Mouse (Mus musculus): ENCODE measurements around the gene Alg5.
"Not testable (repeated sequence)": the region's sequence is repeated elsewhere in the genome, so short reads cannot be mapped to it uniquely, and the experiment has no call there.

Alg5 gene

DNA sequence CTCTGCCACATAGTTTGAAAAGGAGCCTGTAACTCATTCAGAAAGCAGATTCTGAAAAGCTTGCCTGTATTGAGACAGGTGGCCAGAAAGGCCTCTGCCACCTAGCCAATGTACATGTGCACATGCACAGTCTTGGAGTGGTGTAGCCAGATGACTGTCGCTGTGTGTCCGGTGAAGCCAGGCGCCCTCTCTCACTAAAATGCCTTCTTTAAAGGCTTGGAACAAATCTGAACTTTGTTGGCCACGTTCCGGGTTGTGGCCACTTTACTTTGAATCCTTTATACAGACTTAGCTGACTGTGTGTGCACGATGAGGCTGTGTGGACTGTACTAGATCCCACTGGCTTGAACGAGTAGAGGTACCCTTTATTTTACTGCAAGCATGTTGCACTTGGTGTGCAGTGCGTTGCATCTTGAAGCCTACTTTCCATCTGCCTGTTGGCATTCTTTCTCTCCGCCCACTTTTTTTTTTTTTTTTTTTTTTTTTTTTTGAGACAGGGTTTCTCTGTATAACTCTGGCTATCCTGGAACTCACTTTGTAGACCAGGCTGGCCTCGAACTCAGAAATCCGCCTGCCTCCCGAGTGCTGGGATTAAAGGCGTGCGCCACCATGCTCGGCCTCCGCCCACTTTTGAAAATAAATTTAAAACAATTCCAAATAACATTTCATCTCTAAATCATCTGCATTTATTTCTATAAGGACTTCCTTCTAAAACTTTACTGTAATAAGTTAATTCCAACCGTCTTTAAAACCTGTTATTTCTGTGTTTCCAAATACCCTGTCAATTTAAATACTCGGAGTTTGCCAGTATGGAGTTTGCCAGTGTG lies 975 bp downstream of the Alg5 start:
- peak in 1 of 2 experiments; percentile 76 for DNase-seq (ENCODE audit: inconsistent age in 2 of 2, low spot score in 1 of 2)

DNA sequence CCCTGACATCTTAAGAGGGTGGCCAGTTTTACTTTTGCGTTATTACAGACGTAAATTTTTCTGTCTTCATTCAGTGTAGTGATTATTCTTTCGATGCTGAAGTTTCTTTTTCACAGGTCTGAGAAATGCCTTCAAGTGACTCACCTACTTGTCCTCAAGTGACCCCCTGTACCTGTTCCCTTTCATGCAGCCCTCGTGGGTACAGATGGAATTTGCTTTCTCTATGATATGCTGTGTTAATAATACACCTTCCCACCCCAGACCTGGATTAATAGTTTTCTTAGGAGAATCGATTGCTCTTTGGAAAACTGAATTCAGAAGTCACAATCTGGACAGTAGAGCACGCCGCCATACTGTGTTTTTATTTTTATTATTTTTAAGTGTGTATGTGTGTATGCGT lies 2.0 kb downstream of the Alg5 start:
- DNase-seq (ENCODE audit: inconsistent age in 2 of 2, low spot score in 1 of 2): no peak

DNA sequence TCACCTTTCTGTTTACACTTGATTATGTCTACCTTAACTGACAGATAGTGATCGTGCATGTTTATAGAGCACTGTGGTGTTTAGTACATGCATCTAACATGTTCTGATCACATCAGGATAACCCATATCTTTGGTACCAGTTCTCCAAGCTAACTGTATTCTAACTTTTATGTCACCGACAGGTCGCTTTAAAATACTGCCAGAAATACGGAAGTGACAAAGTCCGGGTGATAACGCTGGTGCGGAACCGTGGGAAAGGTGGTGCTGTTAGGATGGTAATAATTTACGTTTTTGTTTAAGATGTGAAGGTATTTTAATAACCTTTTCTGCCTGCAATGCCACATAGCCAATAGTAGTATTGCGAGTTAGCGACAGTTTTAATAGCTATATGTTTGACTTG lies 6.6 kb downstream of the Alg5 start:
- no peak for DNase-seq (ENCODE audit: inconsistent age in 2 of 2, low spot score in 1 of 2)

DNA sequence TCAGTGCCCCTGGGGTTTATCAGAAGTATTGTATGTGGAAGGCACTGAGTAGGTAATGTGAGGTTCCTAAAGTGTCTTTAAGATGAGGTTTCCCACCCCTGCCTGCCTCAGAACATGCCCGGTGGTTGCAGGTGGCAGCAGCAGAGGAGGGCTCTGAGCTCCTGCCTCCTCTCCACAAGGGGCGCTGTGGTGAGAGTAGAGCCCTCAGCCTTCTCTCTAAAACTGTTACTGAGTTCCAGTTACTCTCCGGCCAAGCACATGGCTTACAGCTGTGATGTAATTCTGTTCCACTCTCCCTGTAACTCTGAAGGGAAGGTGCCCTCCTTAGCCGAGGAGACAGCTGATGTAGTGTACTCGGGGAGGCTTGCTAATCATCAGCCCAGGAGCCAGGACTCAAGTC lies 10.5 kb downstream of the Alg5 start:
- DNase-seq (ENCODE audit: inconsistent age in 2 of 2, low spot score in 1 of 2): peak in 1 of 2 experiments; percentile 63

DNA sequence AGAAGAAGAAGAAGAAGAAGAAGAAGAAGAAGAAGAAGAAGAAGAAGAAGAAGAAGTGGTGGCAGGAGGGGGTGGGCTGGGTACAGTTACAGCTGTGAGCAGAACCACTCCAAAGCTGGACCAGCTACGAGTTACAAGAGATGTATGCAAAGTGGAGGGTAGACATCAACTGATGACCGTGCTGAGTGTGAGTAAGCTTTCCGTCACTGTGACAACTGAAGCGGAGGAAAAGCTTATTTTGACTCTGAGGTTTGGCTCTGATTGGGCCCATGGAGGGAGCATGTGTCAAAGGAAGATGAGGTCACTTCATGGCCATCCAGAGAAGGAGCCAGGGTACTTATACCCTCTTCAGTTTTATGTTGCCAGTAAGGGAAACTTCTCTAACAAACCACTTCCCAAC lies 18.1 kb downstream of the Alg5 start:
- peak in 1 of 2 experiments; percentile 22 for DNase-seq (ENCODE audit: inconsistent age in 2 of 2, low spot score in 1 of 2)

DNA sequence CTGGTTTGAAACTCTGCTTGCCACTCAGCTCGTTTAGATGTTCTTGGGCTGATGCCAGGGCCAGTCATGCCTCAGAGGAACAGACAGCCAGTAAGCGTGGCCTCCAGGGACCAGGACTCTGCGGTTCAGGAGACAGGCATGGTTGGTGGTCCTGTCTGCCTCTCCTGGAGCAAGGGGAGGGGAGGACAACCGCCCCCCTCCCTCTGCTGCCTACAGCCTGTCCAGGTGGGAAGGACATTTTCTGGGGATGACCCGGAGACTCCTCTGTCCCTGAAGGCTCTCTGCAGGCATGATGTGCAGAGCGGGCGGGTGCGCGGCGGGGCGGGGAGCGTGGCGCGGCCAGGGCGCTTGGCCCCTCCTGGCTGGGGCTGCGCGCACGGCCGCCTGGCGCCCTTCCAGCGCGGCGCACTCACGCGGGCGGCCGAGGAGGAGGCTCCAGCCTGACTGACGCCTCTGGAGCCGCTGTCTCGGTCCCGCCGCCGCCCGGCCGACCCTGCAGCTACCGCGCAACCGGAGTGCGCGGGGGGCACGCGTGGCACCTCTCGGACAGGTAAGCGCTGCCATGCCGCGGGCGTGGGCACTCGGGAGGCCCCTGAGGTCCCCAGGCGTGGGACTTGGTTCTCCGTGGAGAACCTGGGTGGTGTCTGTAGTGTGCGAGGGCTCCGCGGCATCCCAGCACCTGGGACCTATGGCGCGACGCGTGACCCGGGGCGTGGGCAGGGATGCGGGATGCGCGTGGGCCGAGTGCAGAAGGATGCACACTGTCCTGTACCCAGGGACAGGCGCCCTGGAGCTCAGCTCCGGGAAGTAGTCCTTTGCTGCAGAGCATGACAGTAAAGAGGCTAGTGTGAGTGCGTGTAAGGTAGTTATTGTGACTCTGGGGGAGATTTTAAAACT lies 20.1 kb downstream of the Alg5 start, which contains the start of gene Smad9:
Gene Smad9 (plus strand): TSS at position 438 of the 897 bp plus-strand sequence.
- peak; percentile 91 to 96 for DNase-seq (ENCODE audit: inconsistent age in 2 of 2, low spot score in 1 of 2)

DNA sequence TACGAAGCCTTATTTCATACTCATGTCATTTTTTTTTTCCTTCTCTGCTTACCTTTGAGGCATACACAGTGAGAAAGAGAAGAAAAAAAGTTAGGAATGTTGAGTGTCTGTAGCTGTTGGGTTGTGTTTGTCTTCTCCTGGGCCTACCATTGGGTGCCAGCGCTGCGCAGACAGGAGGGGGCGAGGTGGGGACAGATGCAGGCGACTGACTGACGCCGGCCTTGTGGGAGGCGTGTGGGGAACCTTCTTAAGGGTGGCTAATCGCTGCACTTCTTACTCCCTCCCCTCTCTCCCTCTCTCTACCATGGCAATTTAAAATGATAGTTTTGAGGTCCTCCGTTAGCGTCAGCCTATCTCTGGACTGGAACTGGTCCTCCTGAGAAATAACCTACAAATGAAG lies 20.7 kb downstream of the Alg5 start:
- DNase-seq (ENCODE audit: inconsistent age in 2 of 2, low spot score in 1 of 2): peak in 1 of 2 experiments; percentile 72

DNA sequence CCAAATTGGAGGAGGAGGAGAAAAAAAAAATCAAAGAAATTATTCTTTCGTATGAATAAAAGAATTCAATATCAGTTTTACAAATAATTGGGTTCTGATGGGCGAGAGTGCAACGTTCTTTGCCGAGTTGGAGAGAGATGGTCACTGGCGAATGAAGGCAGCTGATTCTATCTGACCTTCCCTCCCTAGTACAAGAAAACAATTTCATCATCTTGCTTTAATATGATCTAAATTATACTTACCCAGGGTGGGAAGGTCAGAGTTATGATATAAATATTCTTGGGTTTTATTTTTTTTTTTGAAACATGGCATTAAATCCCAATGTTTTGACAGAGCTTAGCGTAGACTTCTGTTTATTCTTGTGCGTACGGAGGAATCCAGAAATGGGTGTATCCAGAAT lies 22.1 kb downstream of the Alg5 start:
- peak in 1 of 2 experiments; percentile 61 for DNase-seq (ENCODE audit: inconsistent age in 2 of 2, low spot score in 1 of 2)

DNA sequence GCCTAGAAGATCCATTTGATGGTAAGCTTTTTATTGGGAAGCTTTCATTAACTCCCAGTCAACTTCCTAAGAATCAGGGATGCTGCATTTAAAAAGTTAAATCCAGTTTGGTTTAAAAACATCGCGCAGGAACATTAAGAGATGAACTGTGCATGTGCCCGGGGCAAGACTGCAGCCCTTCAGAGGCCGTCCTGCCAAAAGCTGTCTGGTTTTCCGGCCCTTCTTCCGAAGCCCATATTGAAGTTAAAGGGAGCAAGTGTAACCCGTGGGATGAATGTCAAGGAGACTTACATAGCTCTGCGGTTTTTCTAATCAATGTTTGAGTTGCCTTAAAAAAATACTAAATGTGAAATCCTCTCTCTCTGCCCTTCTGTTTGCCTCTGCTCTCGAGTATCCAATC lies 23.9 kb downstream of the Alg5 start:
- DNase-seq (ENCODE audit: inconsistent age in 2 of 2, low spot score in 1 of 2): peak; percentile 49 to 85

DNA sequence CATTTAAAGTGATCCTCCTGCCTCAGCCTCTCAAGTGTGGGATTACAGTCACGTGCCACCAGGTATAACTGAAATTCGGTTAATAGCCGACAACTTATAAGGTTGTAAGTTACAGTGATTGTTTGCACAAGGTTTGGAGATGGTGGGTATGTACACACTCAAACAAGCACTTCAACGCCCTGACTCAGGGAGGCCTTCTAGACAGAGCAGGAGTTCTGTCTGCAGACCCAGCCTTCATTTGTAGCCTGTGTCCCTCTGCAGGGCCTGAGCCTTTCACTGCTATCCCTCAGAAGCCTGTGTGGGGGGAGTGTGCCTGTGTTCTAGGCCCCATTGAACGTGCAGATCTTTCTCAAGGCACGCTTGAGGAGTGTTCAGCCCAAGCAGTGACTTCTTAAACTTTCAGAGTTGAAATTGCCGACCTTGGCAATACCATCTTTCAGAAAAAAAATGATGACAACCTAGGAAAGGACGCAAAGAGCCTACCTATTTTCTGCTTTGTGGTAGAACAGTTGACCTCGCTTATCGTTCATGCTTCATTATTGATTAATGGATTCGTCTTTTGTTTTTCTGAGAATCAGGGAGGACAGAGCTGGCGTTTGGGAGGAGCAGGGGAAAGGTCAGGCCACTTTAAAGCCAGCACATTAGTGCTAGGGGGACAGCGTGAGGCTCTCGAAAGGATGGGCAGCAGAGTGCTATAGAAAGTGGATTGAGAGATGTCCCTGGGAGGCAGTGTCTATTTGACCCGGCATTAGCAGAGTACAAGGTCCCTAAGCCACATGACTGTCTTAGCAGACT lies 25.2 kb downstream of the Alg5 start:
- peak; percentile 67 to 89 for DNase-seq (ENCODE audit: inconsistent age in 2 of 2, low spot score in 1 of 2)

DNA sequence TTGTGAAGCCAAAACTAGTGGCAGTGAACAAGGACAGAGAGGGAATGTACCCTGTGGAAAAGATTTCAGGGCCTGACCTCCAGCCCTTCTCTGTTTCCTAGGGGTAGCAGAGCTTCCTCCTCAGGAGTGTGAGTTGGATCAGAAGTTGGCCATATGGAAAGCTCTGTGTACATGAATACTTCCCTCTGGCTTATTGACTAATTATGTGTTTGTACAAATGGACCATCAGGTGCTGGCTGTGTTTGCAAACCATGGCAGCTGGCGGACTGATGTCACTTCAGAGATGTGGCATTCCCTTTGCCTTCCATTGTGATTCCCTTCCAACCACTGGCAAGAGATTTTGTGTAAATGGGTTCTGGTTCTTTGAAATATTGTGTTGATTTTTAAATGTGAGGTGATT lies 25.9 kb downstream of the Alg5 start:
- DNase-seq (ENCODE audit: inconsistent age in 2 of 2, low spot score in 1 of 2): no peak

DNA sequence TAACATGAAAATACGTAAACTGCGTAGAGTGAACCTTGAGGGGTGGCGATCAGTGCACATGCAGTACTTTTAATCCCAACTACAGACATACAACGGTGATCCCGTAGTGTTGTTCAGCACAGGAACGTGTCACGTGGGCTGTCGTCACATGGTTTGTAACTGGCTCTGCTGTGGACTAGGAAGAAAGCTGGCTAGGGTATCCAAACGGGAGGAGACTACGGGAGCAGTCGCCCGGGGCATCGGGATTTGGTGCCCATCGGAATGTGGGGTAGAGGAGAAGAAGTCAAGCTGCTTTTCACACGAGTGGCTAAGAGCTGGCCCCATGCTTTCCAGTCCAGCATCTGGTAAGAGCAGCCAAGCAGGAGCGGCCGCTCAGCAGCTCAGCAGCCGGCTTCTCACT lies 29.1 kb downstream of the Alg5 start:
- peak; percentile 36 to 67 for DNase-seq (ENCODE audit: inconsistent age in 2 of 2, low spot score in 1 of 2)

DNA sequence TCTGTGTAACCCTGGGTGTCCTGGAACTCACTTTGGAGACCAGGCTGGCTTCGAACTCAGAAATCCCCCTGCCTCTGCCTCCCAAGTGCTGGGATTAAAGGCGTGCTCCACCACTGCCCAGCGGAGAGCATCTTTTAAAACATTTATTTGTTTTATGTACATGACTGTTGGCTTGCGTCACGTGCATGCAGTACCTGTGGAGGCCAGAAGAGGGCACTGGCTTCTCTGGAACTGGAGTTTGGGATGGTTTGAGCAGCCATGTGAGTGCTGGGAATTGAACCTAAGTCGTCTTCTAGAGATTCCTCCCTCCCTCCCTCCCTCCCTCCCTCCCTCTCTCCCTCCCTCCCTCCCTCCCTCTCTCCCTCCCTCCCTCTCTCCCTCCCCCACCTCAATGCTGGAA lies 30.2 kb downstream of the Alg5 start:
- DNase-seq (ENCODE audit: inconsistent age in 2 of 2, low spot score in 1 of 2): not testable (repeated sequence)

DNA sequence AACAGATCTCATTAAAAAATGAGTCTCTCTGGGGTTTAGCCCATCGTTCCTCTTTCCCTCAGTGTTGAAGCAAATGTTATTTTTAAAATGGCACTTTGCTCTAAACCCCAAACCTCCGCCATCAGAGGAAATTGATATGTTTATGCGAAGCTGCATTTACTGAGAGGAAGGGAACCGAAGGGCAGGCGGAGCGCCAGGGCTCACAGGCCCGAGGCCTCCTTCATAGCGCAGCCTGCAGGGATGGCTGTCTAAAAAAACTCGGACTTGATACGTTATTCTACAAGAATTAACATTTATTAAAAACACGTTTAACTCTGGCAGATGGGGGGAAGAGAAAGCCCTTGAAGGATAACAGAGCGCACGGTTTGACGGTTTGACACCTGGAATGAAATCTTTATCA lies 30.7 kb downstream of the Alg5 start:
- DNase-seq (ENCODE audit: inconsistent age in 2 of 2, low spot score in 1 of 2): no peak

DNA sequence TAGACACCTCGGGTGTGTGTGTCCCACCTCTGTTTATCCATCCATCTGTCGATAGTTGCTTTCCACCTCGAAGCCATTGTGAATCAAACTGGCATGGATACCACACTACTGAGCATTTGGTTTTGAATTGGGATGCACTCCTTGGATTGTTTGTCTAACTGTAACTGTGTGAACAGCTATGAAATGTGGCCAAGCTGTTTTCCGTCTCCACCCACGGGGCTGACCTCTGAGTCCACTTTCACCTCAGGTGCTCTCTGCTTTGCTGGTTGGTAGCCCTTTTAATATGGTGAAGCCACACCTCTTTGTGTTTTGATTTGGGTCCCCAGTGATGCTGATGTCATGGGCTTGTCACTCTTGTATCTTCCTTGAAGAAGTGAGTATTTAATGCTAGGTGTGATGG lies 31.5 kb downstream of the Alg5 start:
- DNase-seq (ENCODE audit: inconsistent age in 2 of 2, low spot score in 1 of 2): no peak

DNA sequence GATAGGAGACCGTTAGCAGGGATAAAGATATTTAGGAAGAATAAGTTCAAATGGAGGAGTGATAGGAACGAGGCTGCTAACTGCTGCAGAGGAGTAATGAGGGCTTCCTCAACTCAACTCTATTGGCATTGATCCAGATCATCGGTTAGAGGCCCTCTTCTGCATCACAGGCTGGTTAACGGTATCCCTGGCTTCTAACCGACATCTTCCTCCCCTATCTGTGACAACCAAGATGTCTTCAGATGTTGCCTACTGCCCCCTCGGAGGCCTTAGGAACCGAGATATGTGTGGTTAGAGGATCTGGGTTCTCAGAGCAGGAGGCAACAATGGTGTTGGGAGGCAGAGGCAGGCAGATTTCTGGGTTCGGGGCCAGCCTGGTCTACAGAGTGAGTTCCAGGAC lies 33.3 kb downstream of the Alg5 start:
- DNase-seq (ENCODE audit: inconsistent age in 2 of 2, low spot score in 1 of 2): no peak

DNA sequence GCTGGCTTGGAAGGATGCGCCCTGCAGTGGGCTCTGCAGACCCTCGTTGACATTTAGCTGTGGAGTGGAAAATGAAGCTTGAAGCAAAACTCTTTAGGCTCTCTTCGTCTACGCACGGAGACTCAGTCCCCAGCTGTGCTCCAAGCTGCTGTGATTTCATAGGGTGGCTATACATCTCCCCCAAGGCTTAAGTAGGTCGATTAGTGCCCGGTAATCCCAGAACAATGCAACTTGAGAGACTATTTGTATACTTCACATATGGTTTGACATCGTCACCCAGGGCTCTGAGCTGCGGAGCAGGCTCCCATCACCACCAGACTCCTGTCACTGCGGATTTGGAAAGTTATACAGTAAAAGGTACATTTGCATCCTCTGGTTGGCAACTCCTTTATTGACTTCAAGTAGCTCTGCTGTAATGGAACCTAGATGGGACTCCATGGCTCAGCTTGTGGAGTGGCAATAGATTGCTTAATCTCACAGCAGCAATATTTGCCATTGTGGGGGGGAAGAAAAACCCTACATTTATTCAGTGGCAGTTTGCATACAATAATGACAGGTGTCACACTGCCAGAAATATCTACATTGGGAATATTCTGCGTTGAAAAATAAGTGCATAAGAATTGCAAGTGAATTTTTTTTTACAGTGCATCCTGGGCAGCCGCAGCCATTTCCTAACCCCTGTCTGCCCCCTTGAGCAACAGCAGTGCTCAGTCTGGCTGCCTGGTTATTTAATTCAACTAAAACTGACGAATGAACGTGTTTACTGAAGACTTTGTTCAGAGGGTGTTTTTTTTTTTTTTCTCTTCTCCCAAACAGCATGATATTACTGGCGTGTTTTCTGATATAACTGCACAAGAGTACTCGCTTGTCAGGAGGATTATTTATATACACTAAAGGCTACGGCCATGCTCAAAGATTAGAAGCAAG lies 34.3 kb downstream of the Alg5 start:
- no peak for DNase-seq (ENCODE audit: inconsistent age in 2 of 2, low spot score in 1 of 2)

DNA sequence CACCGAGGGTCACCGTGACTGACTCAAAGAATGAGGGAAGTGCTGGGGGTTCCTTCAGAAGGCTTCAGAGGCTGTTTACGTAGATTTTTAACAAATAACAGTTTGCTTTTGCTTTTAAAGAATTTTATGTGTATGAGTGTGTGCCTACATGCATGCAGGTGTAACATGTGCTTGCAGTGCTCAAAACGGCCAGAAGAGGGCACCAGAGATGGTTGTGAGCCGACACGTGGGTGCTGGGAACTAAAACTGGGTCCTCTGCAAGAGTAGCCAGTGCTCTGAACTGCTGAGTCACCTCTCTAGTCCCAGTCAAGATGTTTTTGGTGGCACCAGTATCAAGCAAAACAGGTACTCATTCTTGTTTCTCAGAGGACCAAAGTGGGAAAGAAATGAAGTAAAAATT lies 38.3 kb downstream of the Alg5 start:
- no peak for DNase-seq (ENCODE audit: inconsistent age in 2 of 2, low spot score in 1 of 2)

DNA sequence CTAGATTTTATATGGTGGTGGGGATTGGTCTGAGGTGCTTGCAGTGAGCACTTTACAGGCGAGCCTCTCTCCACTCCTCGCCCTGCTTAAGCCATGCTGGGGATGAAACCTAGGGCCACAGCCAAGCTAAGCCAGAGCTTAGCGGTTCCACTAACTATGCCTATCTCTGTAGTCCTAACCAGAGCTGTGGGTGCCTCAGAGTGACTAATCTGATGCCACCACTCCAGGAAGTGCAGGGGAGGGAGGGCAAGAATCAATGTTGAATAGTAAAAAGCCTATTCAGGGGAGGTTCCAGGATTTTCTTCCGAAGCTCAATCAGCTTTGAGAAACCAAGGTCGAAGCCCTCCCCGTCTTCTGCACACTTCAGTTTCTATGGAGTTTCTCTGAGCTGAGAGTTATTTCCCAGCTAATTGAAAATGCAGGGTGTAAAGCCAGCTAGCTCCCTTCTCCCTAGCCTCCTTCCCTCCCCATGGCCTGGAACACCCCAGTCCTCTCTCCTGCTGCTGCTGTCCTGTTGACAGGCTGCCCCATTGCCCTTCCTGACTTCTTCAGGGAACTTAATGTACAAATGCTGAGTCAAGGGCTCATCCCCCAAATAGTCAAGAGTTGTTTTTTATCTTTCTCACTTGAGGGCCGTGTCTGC lies 40.8 kb downstream of the Alg5 start:
- DNase-seq (ENCODE audit: inconsistent age in 2 of 2, low spot score in 1 of 2): peak in 1 of 2 experiments; percentile 59

DNA sequence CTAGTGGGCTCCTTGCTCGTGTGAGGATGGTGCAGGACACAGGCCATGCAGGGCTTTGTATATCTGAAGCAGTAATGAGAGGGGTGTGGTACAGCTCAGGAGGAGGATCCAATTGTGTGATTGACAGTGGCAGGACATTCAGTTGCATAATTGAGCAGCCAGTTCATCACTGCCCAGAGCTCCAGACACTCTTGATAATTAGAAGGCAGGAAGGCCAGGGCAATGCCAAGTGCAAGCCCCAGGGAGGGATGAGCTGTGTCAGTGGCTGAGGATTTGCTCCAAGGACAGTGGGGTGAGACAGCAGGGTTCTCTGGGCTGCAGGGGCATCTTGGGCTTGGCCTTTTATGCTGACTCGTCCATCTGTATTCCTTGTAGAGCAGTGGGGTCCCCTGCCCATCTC lies 55.3 kb downstream of the Alg5 start:
- peak in 1 of 2 experiments; percentile 73 for DNase-seq (ENCODE audit: inconsistent age in 2 of 2, low spot score in 1 of 2)

Measured in adrenal gland, adult (tissue).